Mouse (Mus musculus): ENCODE results near the gene Neb. TPM values are rescaled to one million over a fixed set of nuclear protein-coding genes. Genes with fewer than 3 reads are reported as not detected.

Gene Neb
- polyA plus RNA-seq, 1 experiment from 2014 or later: 3.5 TPM

DNA sequence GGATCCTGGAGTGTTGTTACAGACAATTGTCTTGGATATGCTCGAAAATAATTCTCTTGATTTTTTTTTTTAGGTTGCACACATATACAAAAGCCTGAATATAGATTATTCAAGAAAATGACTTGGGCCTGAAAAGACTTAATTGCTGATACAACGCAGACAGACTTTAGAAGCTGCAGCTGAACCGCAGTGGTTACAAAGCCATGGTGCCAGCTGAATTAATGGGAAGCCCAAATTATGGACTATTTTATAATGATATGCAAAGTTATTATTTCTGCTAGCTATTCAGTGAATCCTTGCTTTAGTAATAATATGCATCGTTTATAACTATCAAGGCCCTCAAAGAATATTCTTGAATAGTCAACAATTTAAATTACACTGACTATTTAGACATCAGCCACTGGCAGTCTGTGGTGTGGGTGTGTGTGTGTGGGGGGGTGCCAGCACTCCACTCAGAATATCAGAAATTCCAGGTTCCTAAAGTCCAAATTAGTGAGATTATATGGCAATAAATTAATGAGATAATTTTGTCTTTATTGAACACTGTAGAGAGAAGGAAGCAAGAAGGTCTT lies 50.9 kb downstream of the Neb start:
- H3K9ac ChIP-seq: no peak overlapping the region
- H3K36me3 ChIP-seq: no peaks in the 10 kb centered on the region
- no peaks in the 10 kb centered on the region for H3K27me3 ChIP-seq
- ATAC-seq (ENCODE audit: low read depth): no peak
- H3K27ac ChIP-seq (replicated peaks): no peak overlapping the region
- H3K9me3 ChIP-seq: no peaks in the 10 kb centered on the region
- no peak overlapping the region for H3K4me3 ChIP-seq
- no peaks in the 10 kb centered on the region for H3K4me1 ChIP-seq (replicated peaks)
- H3K4me2 ChIP-seq: no peak overlapping the region
- 83% methylated on average over 4 of the region's 4 CpGs for WGBS

DNA sequence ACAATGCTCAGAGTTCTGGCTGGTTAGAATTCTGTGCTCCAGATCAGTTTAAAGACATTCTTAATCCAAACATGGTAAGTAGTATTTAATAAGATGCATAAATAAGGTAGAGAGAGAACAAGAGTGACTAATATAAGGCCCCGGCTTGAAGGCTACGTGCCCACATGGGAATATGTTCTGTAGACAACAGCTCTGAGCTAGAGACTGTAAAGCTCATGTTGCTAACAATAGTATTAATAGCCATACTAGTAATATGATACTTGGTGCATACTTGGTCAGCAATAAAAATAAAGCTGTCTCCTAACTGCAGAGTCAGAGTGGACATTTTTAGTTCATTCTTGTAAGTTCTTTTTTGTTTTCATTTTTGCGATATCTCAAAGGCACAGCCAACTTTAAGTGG lies 56.4 kb downstream of the Neb start:
- no peak overlapping the region for H3K4me2 ChIP-seq
- no peaks in the 10 kb centered on the region for H3K36me3 ChIP-seq
- H3K4me1 ChIP-seq (replicated peaks): no peaks in the 10 kb centered on the region
- no peak overlapping the region for H3K9ac ChIP-seq
- H3K27ac ChIP-seq (replicated peaks): no peak overlapping the region
- ATAC-seq (ENCODE audit: low read depth): no peak
- no peaks in the 10 kb centered on the region for H3K9me3 ChIP-seq
- no peaks in the 10 kb centered on the region for H3K27me3 ChIP-seq
- H3K4me3 ChIP-seq: no peak overlapping the region
- 81% methylated on average over 3 of the region's 3 CpGs for WGBS

DNA sequence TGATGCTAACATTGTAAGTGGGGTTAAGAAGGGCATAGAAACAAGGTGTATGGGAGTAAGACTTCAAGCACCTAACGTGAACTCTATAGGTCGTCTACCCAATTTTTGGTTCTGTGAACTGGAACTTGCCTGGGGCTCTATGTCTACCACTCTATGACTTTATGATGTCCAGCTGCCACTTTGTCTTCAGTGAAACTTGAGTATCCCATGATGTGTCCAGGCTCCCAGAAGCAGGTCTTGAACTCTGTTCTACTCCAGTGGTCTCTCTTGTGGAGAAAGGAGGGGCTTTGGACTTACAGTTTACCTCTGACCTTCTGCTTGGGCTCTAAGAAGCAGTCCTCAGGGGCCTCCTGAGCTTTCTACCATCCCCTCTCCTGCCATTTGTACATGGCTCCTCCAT lies 58.1 kb downstream of the Neb start:
- Histone ChIP-seq H3K4me2 (no peak overlapping the region), H3K9me3 (no peaks in the 10 kb centered on the region), H3K4me3 (no peak overlapping the region), H3K36me3 (no peaks in the 10 kb centered on the region), H3K9ac (no peak overlapping the region), H3K4me1 (replicated peaks) (no peaks in the 10 kb centered on the region), H3K27me3 (no peaks in the 10 kb centered on the region), H3K27ac (replicated peaks) (no peak overlapping the region)
- 93% methylated on average over 2 of the region's 2 CpGs for WGBS
- ATAC-seq (ENCODE audit: low read depth): no peak

- 82% methylated on average over 5 of the region's 5 CpGs for WGBS
- H3K27ac ChIP-seq (replicated peaks): no peak overlapping the region
Observed at GRCm38 (mm10) chr2:52319020-52319567, 59.2 kb downstream of the Neb start.

DNA sequence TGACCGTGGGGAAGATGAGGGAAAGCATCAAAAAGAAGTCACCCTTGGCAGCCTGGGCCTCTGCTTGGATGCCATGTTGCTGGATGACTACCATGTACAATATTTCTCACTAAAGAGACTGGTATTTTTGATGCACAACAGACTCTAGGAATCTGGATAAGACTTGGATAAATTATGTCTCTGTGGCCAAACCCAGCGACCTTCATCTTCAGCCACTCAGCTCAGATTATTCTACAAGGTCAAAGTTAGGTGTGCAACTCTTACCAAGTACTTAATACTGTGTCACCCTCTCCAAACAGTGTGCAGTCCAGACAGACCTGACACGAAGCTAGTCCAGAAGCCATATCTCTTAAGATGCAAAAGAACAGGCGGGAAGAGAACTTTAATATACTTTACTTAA lies 60.8 kb downstream of the Neb start:
- 91% methylated on average over 4 of the region's 4 CpGs for WGBS
- Histone ChIP-seq H3K36me3 (no peaks in the 10 kb centered on the region), H3K4me3 (no peak overlapping the region), H3K9ac (no peak overlapping the region), H3K4me2 (no peak overlapping the region), H3K27me3 (no peaks in the 10 kb centered on the region), H3K9me3 (no peaks in the 10 kb centered on the region), H3K27ac (replicated peaks) (no peak overlapping the region), H3K4me1 (replicated peaks) (no peaks in the 10 kb centered on the region)
- ATAC-seq (ENCODE audit: low read depth): no peak

More at GRCm38 (mm10) chr2:52319020-52319567, 59.2 kb downstream of the Neb start:
- H3K4me2 ChIP-seq: no peak overlapping the region
- no peaks in the 10 kb centered on the region for H3K9me3 ChIP-seq
- H3K4me3 ChIP-seq: no peak overlapping the region
- H3K4me1 ChIP-seq (replicated peaks): no peaks in the 10 kb centered on the region
- no peaks in the 10 kb centered on the region for H3K36me3 ChIP-seq
- no peaks in the 10 kb centered on the region for H3K27me3 ChIP-seq
- H3K9ac ChIP-seq: no peak overlapping the region
- no peak for ATAC-seq (ENCODE audit: low read depth)

DNA sequence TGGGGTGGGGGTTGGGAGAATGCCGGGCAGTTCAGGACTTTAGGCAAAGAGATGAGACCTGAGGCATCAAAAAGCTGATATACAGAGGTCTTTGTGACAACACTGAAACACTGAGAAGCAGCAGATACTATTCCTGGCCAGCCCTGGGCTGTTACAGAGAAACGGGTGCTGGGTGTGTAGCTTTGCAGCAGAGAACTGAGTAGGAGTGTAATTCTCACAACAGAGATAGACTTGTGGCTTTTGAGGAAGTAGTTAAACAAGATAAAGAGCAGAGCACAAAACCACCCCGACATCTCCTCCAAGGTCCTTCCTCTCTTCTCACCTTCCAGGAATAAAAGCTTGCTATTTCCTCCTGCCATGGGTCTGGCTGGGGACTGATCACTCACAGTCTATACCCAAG lies 62.5 kb downstream of the Neb start:
- Histone ChIP-seq H3K4me2 (no peak overlapping the region), H3K27ac (replicated peaks) (no peak overlapping the region), H3K27me3 (no peaks in the 10 kb centered on the region), H3K4me3 (no peak overlapping the region), H3K4me1 (replicated peaks) (no peaks in the 10 kb centered on the region), H3K9me3 (no peaks in the 10 kb centered on the region), H3K9ac (no peak overlapping the region), H3K36me3 (no peaks in the 10 kb centered on the region)
- WGBS: 80% methylated on average over 3 of the region's 3 CpGs
- ATAC-seq (ENCODE audit: low read depth): no peak

- H3K36me3 ChIP-seq: no peaks in the 10 kb centered on the region
- ATAC-seq (ENCODE audit: low read depth): no peak
- H3K9me3 ChIP-seq: no peaks in the 10 kb centered on the region
- H3K27me3 ChIP-seq: no peaks in the 10 kb centered on the region
- 77% methylated on average over 7 of the region's 7 CpGs for WGBS
- no peaks in the 10 kb centered on the region for H3K4me1 ChIP-seq (replicated peaks)
- H3K27ac ChIP-seq (replicated peaks): no peak overlapping the region
- no peak overlapping the region for H3K4me2 ChIP-seq
- no peak overlapping the region for H3K4me3 ChIP-seq
- H3K9ac ChIP-seq: no peak overlapping the region
Observed at GRCm38 (mm10) chr2:52314922-52315730, 63.1 kb downstream of the Neb start.

- no peaks in the 10 kb centered on the region for H3K36me3 ChIP-seq
- ATAC-seq (ENCODE audit: low read depth): no peak
- H3K9me3 ChIP-seq: no peaks in the 10 kb centered on the region
- 78% methylated on average over 4 of the region's 4 CpGs for WGBS
- H3K4me2 ChIP-seq: no peak overlapping the region
- no peaks in the 10 kb centered on the region for H3K27me3 ChIP-seq
- no peaks in the 10 kb centered on the region for H3K4me1 ChIP-seq (replicated peaks)
- H3K4me3 ChIP-seq: no peak overlapping the region
- no peak overlapping the region for H3K27ac ChIP-seq (replicated peaks)
- H3K9ac ChIP-seq: no peak overlapping the region
Observed at GRCm38 (mm10) chr2:52310757-52311156, 67.5 kb downstream of the Neb start.

DNA sequence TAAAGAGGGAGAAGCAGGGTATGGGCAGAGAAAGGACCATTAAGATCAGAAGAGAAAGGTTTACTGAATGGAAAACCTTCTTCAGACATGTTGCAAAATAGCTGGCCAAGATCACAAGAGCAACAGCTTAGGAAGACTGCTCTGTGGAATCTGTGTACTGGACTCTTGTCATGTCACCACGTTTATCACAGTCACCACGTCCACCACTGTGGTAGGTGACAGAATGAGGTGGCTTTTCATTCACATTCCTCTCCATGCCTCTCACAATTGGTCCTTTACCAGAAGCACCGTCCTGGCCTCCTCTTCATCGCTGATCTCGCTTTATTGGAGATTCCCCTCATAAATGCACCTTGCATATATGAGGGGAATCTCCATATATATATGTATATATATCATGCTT lies 71.6 kb downstream of the Neb start:
- no peak for ATAC-seq (ENCODE audit: low read depth)
- no peaks in the 10 kb centered on the region for H3K27me3 ChIP-seq
- H3K27ac ChIP-seq (replicated peaks): no peak overlapping the region
- no peaks in the 10 kb centered on the region for H3K36me3 ChIP-seq
- no peak overlapping the region for H3K9ac ChIP-seq
- H3K9me3 ChIP-seq: no peaks in the 10 kb centered on the region
- H3K4me1 ChIP-seq (replicated peaks): no peaks in the 10 kb centered on the region
- H3K4me2 ChIP-seq: no peak overlapping the region
- no peak overlapping the region for H3K4me3 ChIP-seq
- WGBS: 81% methylated on average over 5 of the region's 5 CpGs

DNA sequence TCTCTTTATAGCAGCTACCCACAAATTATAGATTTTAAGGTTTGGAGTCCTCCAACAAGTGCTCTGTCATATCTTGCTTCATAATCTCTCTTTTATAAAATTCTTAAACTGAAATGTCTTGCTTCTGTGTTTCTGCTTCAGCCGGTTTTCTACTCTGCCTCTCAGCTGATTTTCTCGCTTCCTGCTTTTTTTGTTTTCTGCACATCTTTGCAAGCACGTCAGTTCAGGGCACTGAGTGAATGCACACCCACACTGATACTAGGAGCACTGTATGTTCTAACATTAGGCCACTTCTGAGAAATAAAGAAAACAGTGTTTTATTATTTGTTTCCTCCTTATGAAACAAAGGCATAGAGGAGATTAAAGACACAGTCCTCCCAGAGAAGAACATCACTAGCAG lies 73.7 kb downstream of the Neb start:
- Histone ChIP-seq H3K36me3 (no peaks in the 10 kb centered on the region), H3K4me2 (no peak overlapping the region), H3K27ac (replicated peaks) (no peak overlapping the region), H3K27me3 (no peaks in the 10 kb centered on the region), H3K9ac (no peak overlapping the region), H3K4me1 (replicated peaks) (no peaks in the 10 kb centered on the region), H3K4me3 (no peak overlapping the region), H3K9me3 (no peaks in the 10 kb centered on the region)
- no peak for ATAC-seq (ENCODE audit: low read depth)
- 84% methylated on average over 3 of the region's 3 CpGs for WGBS

DNA sequence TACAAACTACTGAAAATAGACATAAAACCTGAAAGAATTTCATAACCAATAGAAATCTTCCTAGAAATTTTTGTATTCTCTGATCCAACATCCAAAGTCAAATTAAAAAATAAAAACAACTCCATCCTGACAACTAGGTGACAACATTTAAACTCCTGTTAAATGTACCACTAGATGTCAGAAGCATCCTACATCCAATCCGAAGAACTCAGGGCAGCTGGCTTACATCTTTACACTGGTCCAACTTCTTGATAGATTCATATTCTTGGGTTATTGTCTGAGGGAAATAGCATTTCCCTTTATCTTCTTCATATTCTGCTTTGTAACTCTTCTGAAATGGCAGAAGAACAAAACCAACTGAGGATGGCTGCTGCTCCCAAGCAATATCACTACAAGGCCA lies 74.9 kb downstream of the Neb start:
- ATAC-seq (ENCODE audit: low read depth): no peak

DNA sequence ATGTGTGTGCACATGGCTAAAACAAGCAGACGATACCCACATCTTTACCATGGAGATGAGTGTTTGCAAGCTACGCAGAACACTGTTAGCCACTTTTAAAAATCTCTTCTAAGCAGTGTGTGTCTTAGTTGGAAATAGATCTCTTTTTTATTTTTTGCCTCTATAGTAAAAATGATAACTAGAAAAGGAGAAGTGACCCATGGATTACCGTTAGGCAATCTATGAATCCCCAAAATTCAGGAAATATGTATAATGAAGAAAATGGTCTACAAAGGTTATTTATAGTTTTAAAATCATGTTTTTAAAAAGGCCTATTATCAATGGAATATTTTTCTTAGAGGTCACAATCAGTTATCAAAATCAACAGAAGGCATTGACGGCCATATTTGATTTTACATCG lies 80.3 kb downstream of the Neb start:
- no peak overlapping the region for H3K4me2 ChIP-seq
- no peak overlapping the region for H3K27ac ChIP-seq (replicated peaks)
- H3K27me3 ChIP-seq: no peaks in the 10 kb centered on the region
- H3K9me3 ChIP-seq: no peaks in the 10 kb centered on the region
- no peak overlapping the region for H3K4me3 ChIP-seq
- no peaks in the 10 kb centered on the region for H3K36me3 ChIP-seq
- no peaks in the 10 kb centered on the region for H3K4me1 ChIP-seq (replicated peaks)
- WGBS: 95% methylated on average over 5 of the region's 5 CpGs
- no peak overlapping the region for H3K9ac ChIP-seq
- ATAC-seq (ENCODE audit: low read depth): no peak

More for the DNA sequence above, 74.9 kb downstream of the Neb start:
- no peaks in the 10 kb centered on the region for H3K36me3 ChIP-seq
- 96% methylated on average over 1 of the region's 1 CpGs for WGBS
- H3K9ac ChIP-seq: no peak overlapping the region
- H3K4me2 ChIP-seq: no peak overlapping the region
- H3K27me3 ChIP-seq: no peaks in the 10 kb centered on the region
- H3K4me3 ChIP-seq: no peak overlapping the region
- H3K4me1 ChIP-seq (replicated peaks): no peaks in the 10 kb centered on the region
- no peak overlapping the region for H3K27ac ChIP-seq (replicated peaks)
- no peaks in the 10 kb centered on the region for H3K9me3 ChIP-seq

All from neural tube, embryonic 13.5 days (tissue).